ENCODE assay signal across 9 mouse cellular contexts in genomic region chr11:113972517-113972872, GRCm38 (mm10).
DNase-seq lines count a peak whose midpoint lies in the region; ATAC-seq and TF ChIP-seq lines count a peak whose summit lies in the region.
"Had no signal": no experiment of that assay in that cellular context is flagged by ENCODE, and none has a peak within 500 bp of the region (broad histone marks: within the 10 kb centered on the region; RNA-seq: fewer than 3 reads in every experiment).

No protein-coding gene starts in this region.

- TF ChIP-seq EP300 in heart, postnatal 0 days (IDR thresholded peaks at IDR 0.05; ENCODE audit: low read depth) = no peak

- ATAC-seq in cerebellum, adult (ENCODE audit: insufficient number of reproducible peaks, low FRiP score, low TSS enrichment) = no peak
- 0 out of 2 replicates have a peak, but pooled peaks have one; percentile 27 for ATAC-seq in heart, postnatal 0 days (ENCODE audit: insufficient read depth, low read depth)
- ATAC-seq in lung, embryonic 16.5 days (ENCODE audit: low read depth) = peak; percentile 74

- no peaks in the 10 kb centered on the region for H3K27me3 ChIP-seq in heart, postnatal 0 days (ENCODE audit: control insufficient read depth, insufficient read depth, low read length)
- no peaks in the 10 kb centered on the region for H3K27me3 ChIP-seq in lung, embryonic 16.5 days (ENCODE audit: control insufficient read depth, insufficient read depth, low read depth, low read length)
- H3K27me3 ChIP-seq: limb, embryonic 12.5 days had no signal

- peaks cover 36% of the 10 kb centered on the region for H3K9me3 ChIP-seq in heart, postnatal 0 days (replicated peaks; ENCODE audit: control insufficient read depth, low read length)
- peaks cover 6% of the 10 kb centered on the region; the same call in 1 of the 2 replicates for H3K9me3 ChIP-seq in lung, embryonic 16.5 days (ENCODE audit: control insufficient read depth, low read length)

- peak; percentile 8 for DNase-seq in cerebellum, adult 11 months
- DNase-seq in adrenal gland, postnatal 25 days = peak; percentile 41
- peak; percentile 48 for DNase-seq in heart, postnatal 0 days (ENCODE audit: low spot score)
- DNase-seq in urinary bladder, postnatal 14 days (ENCODE audit: low spot score) = no peak
- DNase-seq in gastrocnemius, postnatal 4 days (ENCODE audit: low spot score in 2 of 2) = no peak
- no peak for DNase-seq in right cerebral cortex, postnatal 25 days

- TF ChIP-seq CTCF in heart, postnatal 0 days (IDR thresholded peaks at IDR 0.05; ENCODE audit: low read depth) = no peak

- no peak overlapping the region for H3K4me2 ChIP-seq in heart, postnatal 0 days (ENCODE audit: low read depth, low read length)
- H3K4me2 ChIP-seq in lung, embryonic 16.5 days (ENCODE audit: low read depth, low read length) = no peak overlapping the region
- H3K4me2 ChIP-seq: limb, embryonic 12.5 days had no signal

- H3K27ac ChIP-seq in heart, postnatal 0 days (ENCODE audit: low read depth) = no peak overlapping the region
- no peak overlapping the region for H3K27ac ChIP-seq in lung, embryonic 16.5 days (ENCODE audit: low read length)
- H3K27ac ChIP-seq: limb, embryonic 12.5 days had no signal

- WGBS in heart, postnatal 0 days = 48% methylated on average over 3 of the region's 3 CpGs
- WGBS in lung, embryonic 16.5 days = 47% methylated on average over 3 of the region's 3 CpGs

- H3K9ac ChIP-seq in heart, postnatal 0 days (replicated peaks; ENCODE audit: low read depth, low read length) = no peak overlapping the region
- H3K9ac ChIP-seq in lung, embryonic 16.5 days (ENCODE audit: low read length) = no peak overlapping the region
- H3K9ac ChIP-seq: limb, embryonic 12.5 days had no signal

- no peak overlapping the region for H3K4me3 ChIP-seq in heart, postnatal 0 days (ENCODE audit: low read depth, low read length)
- no peak overlapping the region for H3K4me3 ChIP-seq in lung, embryonic 16.5 days (ENCODE audit: low read length)
- H3K4me3 ChIP-seq: limb, embryonic 12.5 days had no signal

- no peaks in the 10 kb centered on the region for H3K4me1 ChIP-seq in heart, postnatal 0 days (ENCODE audit: control insufficient read depth, insufficient read depth)
- peaks cover 18% of the 10 kb centered on the region for H3K4me1 ChIP-seq in lung, embryonic 16.5 days (replicated peaks; ENCODE audit: control insufficient read depth, insufficient read depth, low read length)

- no peaks in the 10 kb centered on the region for H3K36me3 ChIP-seq in heart, postnatal 0 days (replicated peaks; ENCODE audit: control insufficient read depth, insufficient read depth, low read length)
- no peaks in the 10 kb centered on the region for H3K36me3 ChIP-seq in lung, embryonic 16.5 days (ENCODE audit: control insufficient read depth, insufficient read depth, low read length)
- H3K36me3 ChIP-seq: limb, embryonic 12.5 days had no signal

Comparison
In these comparisons a context has a peak if more than half of its experiments do, and no peak if none do; other contexts are left out.
1. DNase-seq: peak in cerebellum, adult 11 months (single experiment), adrenal gland, postnatal 25 days (single experiment) and heart, postnatal 0 days (single experiment); none in urinary bladder, postnatal 14 days (single experiment), gastrocnemius, postnatal 4 days (0 of 2) and right cerebral cortex, postnatal 25 days (single experiment).